Mouse (Mus musculus): ENCODE results near the gene Krtap4-6. TPM values are rescaled to one million over a fixed set of nuclear protein-coding genes. Genes with fewer than 3 reads are reported as not detected.
"Not testable (repeated sequence)": the region's sequence is repeated elsewhere in the genome, so short reads cannot be mapped to it uniquely, and the experiment has no call there.

Gene Krtap4-6
- total and polyA plus RNA-seq, 3 experiments: not detected

DNA sequence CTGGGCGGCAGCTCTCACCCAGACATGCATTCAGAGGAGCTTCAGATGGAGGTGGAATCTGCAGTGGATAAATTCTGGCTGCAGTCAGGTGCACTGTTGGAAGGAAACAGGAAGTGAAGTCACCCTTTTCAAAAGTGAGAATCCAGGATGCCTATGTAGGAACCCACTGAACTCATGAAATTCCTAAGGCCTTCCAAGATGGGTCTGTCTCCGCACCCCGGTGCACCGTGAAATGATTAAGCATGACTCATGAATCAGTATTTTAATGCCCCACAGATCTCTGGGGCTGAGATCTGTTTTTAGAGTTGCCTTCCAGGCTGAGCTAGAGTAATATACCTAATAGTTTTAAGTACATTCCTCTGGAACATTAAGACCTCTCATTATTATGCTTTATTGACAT lies 6.5 kb downstream of the Krtap4-6 start:
- Histone ChIP-seq H3K27ac (ENCODE audit: control insufficient read depth, low read depth, low read length) (no peak overlapping the region), H3K9me3 (replicated peaks; ENCODE audit: insufficient read depth, low read length) (no peaks in the 10 kb centered on the region), H3K36me3 (ENCODE audit: control insufficient read depth in 1 of 2, insufficient read depth in 2 of 2, low read length in 2 of 2) (no peaks in the 10 kb centered on the region), H3K4me3 (ENCODE audit: control insufficient read depth in 1 of 2, insufficient read depth in 1 of 2, low read depth in 2 of 2, low read length in 2 of 2) (no peak overlapping the region), H3K27me3 (ENCODE audit: control insufficient read depth in 1 of 2, insufficient read depth in 2 of 2, low read length in 2 of 2) (no peaks in the 10 kb centered on the region), H3K9ac (ENCODE audit: control insufficient read depth, low read depth, low read length, poor library complexity, severe bottlenecking) (no peak overlapping the region), H3K79me2 (ENCODE audit: control insufficient read depth, insufficient read depth, low read length, poor library complexity) (no peaks in the 10 kb centered on the region), H3K4me1 (ENCODE audit: control insufficient read depth in 1 of 2, insufficient read depth in 2 of 2, low read length in 2 of 2) (no peaks in the 10 kb centered on the region)
- TF ChIP-seq ZNF384 (IDR thresholded peaks at IDR 0.05; ENCODE audit: low read depth, low read length) (no peak), RCOR1 (IDR thresholded peaks at IDR 0.05; ENCODE audit: low read depth, low read length) (no peak), UBTF (IDR thresholded peaks at IDR 0.05; ENCODE audit: borderline replicate concordance, insufficient read depth, low read depth, low read length) (no peak), MAZ (IDR thresholded peaks at IDR 0.05; ENCODE audit: low read depth, low read length) (no peak), JUND (IDR thresholded peaks at IDR 0.05; ENCODE audit: low read depth, low read length) (no peak), MYB (IDR thresholded peaks at IDR 0.05; ENCODE audit: low read depth, low read length) (no peak), ZC3H11A (IDR thresholded peaks at IDR 0.05; ENCODE audit: low read depth, low read length) (no peak), NRF1 (IDR thresholded peaks at IDR 0.05; ENCODE audit: insufficient read depth, low read depth, low read length, poor library complexity, severe bottlenecking) (no peak), MAX (IDR thresholded peaks at IDR 0.05; ENCODE audit: low read length) (no peak), SMC3 (IDR thresholded peaks at IDR 0.05; ENCODE audit: low read depth, low read length) (no peak), MAFK (IDR thresholded peaks at IDR 0.05; ENCODE audit: borderline replicate concordance, low read depth, low read length) (no peak), SIN3A (IDR thresholded peaks at IDR 0.05; ENCODE audit: low read length) (no peak), CHD1 (IDR thresholded peaks at IDR 0.05; ENCODE audit: low read depth, low read length) (no peak), GATA1 (IDR thresholded peaks at IDR 0.05; ENCODE audit: low read depth, low read length) (no peak), MYC (IDR thresholded peaks at IDR 0.05; ENCODE audit: low read depth, low read length) (no peak), CHD2 (IDR thresholded peaks at IDR 0.05; ENCODE audit: low read length) (no peak), KAT2A (conservative IDR thresholded peaks at IDR 0.05; ENCODE audit: low read depth, low read length) (no peak), TBP (IDR thresholded peaks at IDR 0.05; ENCODE audit: low read depth, low read length) (no peak)
- no peak for DNase-seq (ENCODE audit: low read depth, low spot score)

DNA sequence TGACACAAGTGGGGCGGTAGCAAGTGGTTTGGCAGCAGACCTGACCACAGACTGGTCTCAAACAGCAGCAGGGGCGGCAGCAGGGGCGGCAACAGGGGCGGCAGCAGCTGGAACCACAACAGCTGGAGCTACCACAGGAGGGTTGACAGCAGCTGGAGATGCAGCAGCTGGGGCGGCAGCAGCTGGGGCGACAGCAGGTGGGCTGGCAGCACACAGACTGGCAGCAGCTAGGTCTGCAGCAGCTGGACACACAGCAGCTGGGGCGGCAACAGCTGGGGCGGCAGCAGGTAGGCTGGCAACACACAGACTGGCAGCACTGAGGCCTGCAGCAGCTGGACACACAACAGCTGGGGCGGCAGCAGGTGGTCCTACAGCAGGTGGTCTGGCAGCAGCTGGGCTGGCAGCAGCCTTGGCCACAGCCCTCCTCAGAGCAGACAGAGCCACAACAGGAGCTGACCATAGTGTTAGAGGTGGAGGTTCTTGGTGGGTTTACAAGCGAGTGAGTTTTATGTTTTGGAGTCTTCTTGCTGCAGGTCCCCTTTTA lies 7.2 kb downstream of the Krtap4-6 start, which contains the start of gene Gm11563:
Gene Gm11563, minus strand, starts transcription at position 494 of the 544 bp plus-strand sequence.
- not testable (repeated sequence) for DNase-seq (ENCODE audit: low read depth, low spot score); H3K79me2 ChIP-seq (ENCODE audit: control insufficient read depth, insufficient read depth, low read length, poor library complexity); H3K27me3 ChIP-seq (ENCODE audit: control insufficient read depth in 1 of 2, insufficient read depth in 2 of 2, low read length in 2 of 2); H3K9ac ChIP-seq (ENCODE audit: control insufficient read depth, low read depth, low read length, poor library complexity, severe bottlenecking); H3K36me3 ChIP-seq (ENCODE audit: control insufficient read depth in 1 of 2, insufficient read depth in 2 of 2, low read length in 2 of 2); H3K4me1 ChIP-seq (ENCODE audit: control insufficient read depth in 1 of 2, insufficient read depth in 2 of 2, low read length in 2 of 2); H3K27ac ChIP-seq (ENCODE audit: control insufficient read depth, low read depth, low read length); H3K9me3 ChIP-seq (replicated peaks; ENCODE audit: insufficient read depth, low read length); H3K4me3 ChIP-seq (ENCODE audit: control insufficient read depth in 1 of 2, insufficient read depth in 1 of 2, low read depth in 2 of 2, low read length in 2 of 2)
